Mouse (Mus musculus) myocyte (in vitro differentiated cells): Measurements from ENCODE around the gene Mroh3.

Experiments used
- E2F4 ChIP-seq: IDR thresholded peaks from one replicate; pipeline ENCODE4 v1.6.1; 2011; ENCODE audit warnings: mild to moderate bottlenecking, control low read depth, moderate library complexity; ENCODE audit not compliant: insufficient read depth
- MAX ChIP-seq: IDR thresholded peaks from one replicate; pipeline ENCODE4 v1.6.1; 2011; ENCODE audit warnings: low read depth, mild to moderate bottlenecking, control low read depth
- MYOG ChIP-seq, 3 experiments: IDR thresholded peaks; one replicate each; pipeline ENCODE4 v1.6.1; 2011; ENCODE audit warnings: control low read depth in 2 of 3, low read depth in 2 of 3, mild to moderate bottlenecking in 2 of 3; ENCODE audit not compliant: insufficient read length in 2 of 3, control insufficient read depth in 1 of 3, insufficient read depth in 1 of 3
- POLR2A ChIP-seq: IDR thresholded peaks from one replicate; pipeline ENCODE4 v1.6.1; 2011; ENCODE audit warnings: low read depth, mild to moderate bottlenecking, control low read depth, moderate library complexity; ENCODE audit not compliant: insufficient read length
- SRF ChIP-seq: IDR thresholded peaks from one replicate; pipeline ENCODE4 v1.6.1; 2011; ENCODE audit warnings: low read depth; ENCODE audit not compliant: control insufficient read depth, insufficient read length
- TCF3 ChIP-seq: IDR thresholded peaks from one replicate; pipeline ENCODE4 v1.6.1; 2011; ENCODE audit warnings: low read depth, control low read depth; ENCODE audit not compliant: insufficient read length
- USF1 ChIP-seq: IDR thresholded peaks from one replicate; pipeline ENCODE4 v1.6.1; 2011; ENCODE audit warnings: low read depth, mild to moderate bottlenecking, control low read depth, moderate library complexity

DNA sequence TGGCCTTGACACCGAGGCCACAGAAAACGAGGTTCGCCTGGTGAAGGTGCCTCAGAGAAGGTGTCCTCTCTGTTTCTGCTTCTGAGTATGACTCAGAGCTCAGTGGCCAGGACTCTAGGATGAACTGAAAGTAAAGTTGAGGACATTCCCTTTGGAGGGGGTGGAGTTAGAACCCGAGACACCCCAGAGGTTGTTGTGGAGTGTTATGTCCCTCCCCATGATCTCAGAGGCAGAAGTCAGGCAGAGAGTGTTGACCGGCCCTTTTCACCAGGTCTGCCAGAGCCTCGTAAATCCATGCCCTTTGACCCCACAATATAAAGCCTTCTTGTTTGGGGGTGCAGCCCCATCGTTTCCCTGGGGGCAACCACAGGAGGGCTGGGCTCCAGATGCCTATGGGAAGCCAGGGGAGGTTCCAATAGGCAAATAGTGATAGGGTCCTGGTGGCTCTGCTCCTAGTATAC is 75.5 kb downstream of the Mroh3 start:
- TF ChIP-seq USF1: no peak
- TF ChIP-seq MAX: no peak
- TF ChIP-seq POLR2A: peak; percentile 14
- TF ChIP-seq E2F4: no peak
- TF ChIP-seq MYOG (IDR thresholded peaks at IDR 0.05; ENCODE audit: control insufficient read depth in 1 of 3, insufficient read depth in 1 of 3, insufficient read length in 2 of 3, low read depth in 2 of 3): no peak
- no peak for TF ChIP-seq SRF
- no peak for TF ChIP-seq TCF3
